In the genomic region with DNA sequence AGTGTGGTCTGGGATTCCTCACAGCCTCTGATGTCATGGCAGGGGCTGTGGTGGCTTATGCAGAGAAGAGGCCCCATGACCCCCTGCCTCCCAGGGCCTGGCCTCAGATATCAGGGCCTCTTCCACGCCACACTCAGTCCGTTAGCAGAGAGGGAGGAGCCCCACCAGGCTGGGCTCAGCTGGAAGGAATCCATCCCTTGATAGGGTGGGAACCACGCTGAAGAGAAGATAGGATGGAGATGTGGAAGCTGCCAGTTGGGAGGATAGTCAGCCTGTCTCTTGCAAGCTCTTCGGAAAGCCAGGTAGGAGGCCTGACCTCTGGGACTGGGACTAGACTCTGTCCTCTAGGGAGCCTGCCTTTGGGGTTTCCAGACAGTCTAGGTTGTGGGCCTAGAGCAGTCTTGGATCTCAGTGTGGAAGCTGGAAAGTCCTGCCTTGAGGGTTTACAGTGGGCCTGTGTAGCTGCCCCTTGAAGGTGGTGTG, we compare ENCODE assay signal across 8 mouse cellular contexts.
DNase-seq lines count a peak whose midpoint lies in the region; ATAC-seq and TF ChIP-seq lines count a peak whose summit lies in the region.

No protein-coding gene starts in this region.

- no peak for TF ChIP-seq CTCF in heart, adult 2 months (IDR thresholded peaks at IDR 0.05)

- H3K36me3 ChIP-seq in heart, adult 2 months (ENCODE audit: control insufficient read depth, insufficient read depth, low read length), result no peaks in the 10 kb centered on the region

- TF ChIP-seq POLR2A in heart, adult 2 months (IDR thresholded peaks at IDR 0.05; ENCODE audit: insufficient read depth, low read depth, low read length), result no peak

- H3K27ac ChIP-seq in heart, adult 2 months, result peak overlapping the region; percentile 28; the same call in 1 of the 2 replicates

- TF ChIP-seq EP300 in heart, adult 2 months (IDR thresholded peaks at IDR 0.05; ENCODE audit: insufficient read depth, low read depth, low read length), result no peak

- 0 out of 2 replicates have a peak overlapping the region, but pooled peaks have one; percentile 3 for H3K9ac ChIP-seq in heart, adult 2 months (ENCODE audit: low read depth, low read length)

- H3K79me2 ChIP-seq in heart, adult 2 months (replicated peaks; ENCODE audit: control insufficient read depth, insufficient read depth, low read length), result 0 out of 2 replicates have a peak, but pooled peaks cover 1% of the 10 kb centered on the region

- WGBS in heart, adult 2 months, result 31% methylated on average over 4 of the region's 4 CpGs

- H3K4me1 ChIP-seq in heart, adult 2 months (ENCODE audit: control insufficient read depth, insufficient read depth, low read length), result peaks cover 17% of the 10 kb centered on the region

- DNase-seq in heart, adult 2 months, result no peak
- DNase-seq in heart, postnatal 14 days, result no peak
- peak; percentile 52 for DNase-seq in Muller cell, postnatal 12 days (ENCODE audit: inconsistent ontology term)
- peak; percentile 22 to 57 for DNase-seq in heart, postnatal 10 days
- DNase-seq in left cerebral cortex, adult 9 months (ENCODE audit: low spot score in 2 of 2), result no peak
- DNase-seq in gastrocnemius, adult 18-20 months (ENCODE audit: low spot score), result no peak
- no peak for DNase-seq in frontal cortex, adult 2 months (ENCODE audit: extremely low spot score in 1 of 2, low spot score in 1 of 2)

- ATAC-seq in megakaryocyte-erythroid progenitor cell, adult 5-6 weeks (replicated peaks; ENCODE audit: low FRiP score, low TSS enrichment, poor library complexity, severe bottlenecking), result peak; percentile 69

- intact Hi-C loops in heart, adult 2 months (cut with DNase I), result no loop called here
- intact Hi-C loops in heart, postnatal 14 days (cut with DNase I), result no loop called here
- intact Hi-C loops in heart, postnatal 10 days (cut with DNase I), result no loop called here

- no peaks in the 10 kb centered on the region for H3K27me3 ChIP-seq in heart, adult 2 months (ENCODE audit: control insufficient read depth, insufficient read depth, low read length)

- 0 out of 2 replicates have a peak overlapping the region, but pooled peaks have one; percentile 39 for H3K4me3 ChIP-seq in heart, adult 2 months

Comparison
In these comparisons a context has a peak if more than half of its experiments do, and no peak if none do; other contexts are left out.
1. DNase-seq: peak in Muller cell, postnatal 12 days (single experiment) and heart, postnatal 10 days (2 of 2); none in heart, adult 2 months (0 of 2), heart, postnatal 14 days (0 of 2), left cerebral cortex, adult 9 months (0 of 2), gastrocnemius, adult 18-20 months (single experiment) and frontal cortex, adult 2 months (0 of 2).